ENCODE assay signal across 17 mouse cellular contexts in the genomic region with DNA sequence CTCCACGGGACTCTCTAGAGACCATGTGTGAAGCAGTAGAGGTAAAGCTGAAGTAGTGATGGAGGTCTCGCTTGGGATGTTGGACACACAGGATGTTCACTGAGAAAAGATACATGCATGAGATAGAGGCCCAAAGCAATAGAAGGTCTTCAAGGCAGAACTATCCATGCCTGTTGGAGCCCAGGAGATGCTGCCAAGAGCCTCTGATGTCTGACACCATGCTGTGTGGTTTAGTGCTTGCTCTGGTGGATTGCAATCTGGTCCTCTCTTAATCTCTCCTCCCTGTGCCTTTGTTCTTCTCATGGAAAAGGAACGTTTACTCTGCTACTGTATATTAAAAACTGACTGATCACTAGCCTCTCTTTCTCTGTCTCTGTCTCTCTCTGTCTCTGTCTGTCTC.
"Had no signal": no experiment of that assay in that cellular context is flagged by ENCODE, and none has a peak within 500 bp of the region (broad histone marks: within the 10 kb centered on the region; RNA-seq: fewer than 3 reads in every experiment).

No protein-coding gene starts in this region.

- H3K9me3 ChIP-seq: midbrain, embryonic 10.5 days; midbrain, embryonic 12.5 days; neural tube, embryonic 15.5 days had no signal

- DNase-seq: lung, embryonic 14.5 days; lung, postnatal 10 days; lung, postnatal 4 days; midbrain, embryonic 14.5 days; retina, postnatal 1 day; right cerebral cortex, adult 18-20 months; right cerebral cortex, postnatal 25 days; right cerebral cortex, postnatal 4 days; spleen, adult 18-20 months; thymus, adult 18-20 months; thymus, postnatal 14 days; thymus, postnatal 36 days had no signal

- H3K27ac ChIP-seq: midbrain, embryonic 10.5 days; midbrain, embryonic 12.5 days; neural tube, embryonic 13.5 days; neural tube, embryonic 15.5 days had no signal

- H3K36me3 ChIP-seq: midbrain, embryonic 10.5 days; midbrain, embryonic 12.5 days; neural tube, embryonic 13.5 days; neural tube, embryonic 15.5 days had no signal

- H3K27me3 ChIP-seq: midbrain, embryonic 12.5 days; neural tube, embryonic 13.5 days; neural tube, embryonic 15.5 days had no signal

- H3K4me1 ChIP-seq: midbrain, embryonic 12.5 days; neural tube, embryonic 13.5 days; neural tube, embryonic 15.5 days had no signal

- H3K4me3 ChIP-seq: midbrain, embryonic 10.5 days; midbrain, embryonic 12.5 days; myocyte; neural tube, embryonic 13.5 days; neural tube, embryonic 15.5 days had no signal
